ENCODE assay signal across 6 mouse cellular contexts in genomic region chr6:67127727-67128126, GRCm38 (mm10).
"Had no signal": no experiment of that assay in that cellular context is flagged by ENCODE, and none has a peak within 500 bp of the region (broad histone marks: within the 10 kb centered on the region; RNA-seq: fewer than 3 reads in every experiment).

No protein-coding gene starts in this region.

- DNase-seq: lung, embryonic 14.5 days; lung, postnatal 4 days; midbrain, embryonic 14.5 days; right cerebral cortex, adult 18-20 months; right cerebral cortex, postnatal 25 days; thymus, postnatal 36 days had no signal
